Mouse (Mus musculus): ENCODE results near the gene Zfp683.
A peak's percentile ranks its signal among the peaks of the same experiment; 100 is the strongest.

Zfp683 gene

GRCm38 (mm10) chr4:134053538-134053937 is at the start of gene Zfp683:
Gene Zfp683, plus strand, starts transcription at chr4:134053838.
- no peak for DNase-seq (ENCODE audit: low spot score)

DNA sequence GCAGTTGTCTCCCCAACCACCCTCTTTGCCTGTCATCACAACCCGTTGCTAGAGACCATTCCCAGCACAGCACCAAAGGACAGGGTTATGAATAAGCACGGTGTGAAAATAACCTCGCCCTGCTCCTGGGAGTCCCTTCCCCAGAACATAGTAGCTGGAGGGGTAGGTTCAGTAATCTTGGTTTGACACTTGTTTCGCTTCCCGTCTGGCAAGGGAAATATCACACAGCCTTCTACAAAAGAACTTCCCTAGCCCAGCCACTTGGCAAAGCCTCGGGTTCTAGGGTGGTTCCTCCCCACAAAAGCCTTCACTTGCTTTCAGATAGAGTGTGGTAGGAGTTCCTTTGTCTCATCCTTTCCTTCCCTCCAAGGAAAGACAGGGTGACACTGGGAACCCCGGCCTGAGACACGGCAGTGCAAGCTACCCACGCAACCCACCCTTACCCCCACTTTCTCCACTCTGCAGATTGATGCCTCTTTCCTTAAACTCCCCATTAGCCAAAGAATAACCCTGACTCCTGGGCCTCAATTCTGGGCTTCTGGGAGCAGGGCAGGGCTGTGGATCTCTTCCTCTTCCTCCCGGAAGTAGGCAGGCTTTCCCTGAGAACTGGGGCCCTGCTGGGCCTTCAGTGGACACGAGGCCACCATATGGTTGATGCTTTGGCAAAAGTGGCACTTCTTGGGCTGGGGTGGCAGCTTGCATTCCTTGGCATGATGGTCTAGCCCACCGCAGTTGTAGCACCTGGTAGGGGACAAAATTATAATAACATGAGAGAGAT is 47.9 kb upstream of the Zfp683 start:
- no peak for DNase-seq (ENCODE audit: low spot score)

DNA sequence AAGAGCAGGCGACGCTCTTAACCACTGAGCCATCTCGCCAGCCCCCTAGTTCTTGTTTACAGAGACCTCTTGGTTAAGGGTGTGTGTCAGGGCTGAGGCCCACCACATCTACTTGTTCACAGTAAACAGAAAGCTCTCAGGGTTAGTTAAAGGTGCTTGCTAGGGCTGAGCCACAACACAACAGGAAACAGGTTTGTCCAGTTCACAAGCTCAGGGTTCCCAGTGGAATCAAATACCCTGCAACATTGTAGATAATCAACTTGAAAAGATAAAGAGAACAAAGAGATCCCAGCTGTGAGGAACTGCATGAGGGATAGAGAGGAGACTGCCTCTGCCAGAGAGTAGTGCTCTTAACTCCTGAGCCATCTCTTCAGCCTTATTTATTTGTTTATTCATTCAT is 46.8 kb upstream of the Zfp683 start:
- DNase-seq (ENCODE audit: low spot score) = no peak

DNA sequence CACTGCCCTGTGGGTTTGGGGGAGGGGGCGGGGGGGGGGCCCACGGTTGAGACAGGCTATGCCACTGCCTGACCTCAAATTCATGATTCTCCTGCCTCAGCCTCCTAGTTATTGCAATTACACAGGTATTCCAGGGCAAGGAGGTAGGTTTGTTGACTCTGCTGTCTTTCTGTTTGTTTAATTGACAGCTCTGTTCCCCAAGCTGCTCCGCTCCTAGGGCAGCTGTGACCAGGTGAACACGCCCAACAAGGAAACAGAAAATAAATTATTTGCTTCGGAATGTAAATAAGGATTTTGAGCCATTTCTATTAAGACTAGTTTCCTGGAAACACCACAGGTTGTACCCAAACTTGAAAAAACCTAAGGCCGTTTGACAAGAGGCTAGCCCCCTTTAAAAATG is 43.9 kb upstream of the Zfp683 start:
- no peak for DNase-seq (ENCODE audit: low spot score)

GRCm38 (mm10) chr4:134011450-134012414 is 41.9 kb upstream of the Zfp683 start:
- no peak for DNase-seq (ENCODE audit: low spot score)

GRCm38 (mm10) chr4:134012858-134013528 is 40.6 kb upstream of the Zfp683 start:
- DNase-seq (ENCODE audit: low spot score) = peak; percentile 78

GRCm38 (mm10) chr4:134016208-134016607 is 37.4 kb upstream of the Zfp683 start:
- no peak for DNase-seq (ENCODE audit: low spot score)

GRCm38 (mm10) chr4:134016767-134017166 is 36.9 kb upstream of the Zfp683 start:
- peak; percentile 36 for DNase-seq (ENCODE audit: low spot score)

DNA sequence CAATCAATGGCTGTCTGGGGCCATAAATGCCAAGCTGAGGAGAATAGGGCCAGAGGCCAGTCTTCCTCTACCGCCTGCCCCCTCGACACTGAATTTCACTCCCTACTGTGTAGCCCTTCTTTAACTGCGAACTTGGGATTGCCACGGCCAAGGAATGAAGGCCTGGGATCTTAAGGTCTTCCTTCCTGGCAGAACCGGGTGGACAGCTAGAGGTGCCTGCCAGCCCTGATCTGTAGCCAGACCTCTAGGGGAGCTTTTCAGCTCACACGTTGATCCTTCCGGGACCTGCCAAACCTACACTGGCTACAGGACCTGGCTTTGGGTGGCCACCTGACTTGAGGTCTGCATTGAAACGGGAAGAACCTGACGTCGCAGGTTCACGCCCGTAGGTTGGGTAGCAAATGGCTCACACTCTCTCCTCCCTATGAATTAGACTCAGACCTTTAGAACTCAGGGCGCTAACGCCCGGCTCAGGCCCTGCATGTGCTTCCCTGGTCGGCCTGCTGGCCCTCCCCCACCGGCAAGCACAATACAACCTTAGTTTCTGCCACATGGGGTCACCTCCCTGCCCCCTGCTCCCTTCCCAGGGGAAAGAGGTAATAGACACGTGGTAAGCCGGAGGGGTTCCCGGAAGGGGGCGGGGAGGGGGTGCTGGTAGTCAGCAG is 36.3 kb upstream of the Zfp683 start:
- DNase-seq (ENCODE audit: low spot score) = peak; percentile 72

- DNase-seq (ENCODE audit: low spot score) = peak; percentile 68
These were observed 35.4 kb upstream of the Zfp683 start for GRCm38 (mm10) chr4:134018038-134018778.

DNA sequence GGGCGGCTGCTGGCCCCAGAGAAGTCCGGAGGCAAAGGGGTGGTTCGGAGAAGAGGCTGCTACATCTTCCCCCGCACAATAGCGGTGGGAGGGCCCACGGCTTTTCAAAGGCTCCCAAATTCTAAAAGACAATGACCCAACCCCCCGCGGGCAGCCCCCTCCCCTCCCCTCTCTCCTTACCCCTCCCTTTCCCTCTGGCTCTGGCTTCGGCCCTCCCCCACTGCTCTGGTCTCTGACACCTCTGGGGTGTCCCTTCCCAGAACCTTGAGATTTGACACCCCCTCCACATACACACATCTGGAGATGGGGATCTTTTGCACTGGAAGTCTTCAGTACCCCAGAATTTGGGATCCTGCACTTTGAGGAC is 34.9 kb upstream of the Zfp683 start, which contains the start of gene Lin28a:
Gene Lin28a, minus strand, starts transcription at position 63 of the 367 bp plus-strand sequence.
- peak; percentile 80 for DNase-seq (ENCODE audit: low spot score)

GRCm38 (mm10) chr4:134019210-134019609 is 34.4 kb upstream of the Zfp683 start:
- DNase-seq (ENCODE audit: low spot score) = peak; percentile 72

- DNase-seq (ENCODE audit: low spot score) = peak; percentile 95
These were observed 33.8 kb upstream of the Zfp683 start for GRCm38 (mm10) chr4:134019641-134020351.

- DNase-seq (ENCODE audit: low spot score) = peak; percentile 50
These were observed 33.0 kb upstream of the Zfp683 start for GRCm38 (mm10) chr4:134020621-134021020.

GRCm38 (mm10) chr4:134025802-134026201 is 27.8 kb upstream of the Zfp683 start:
- no peak for DNase-seq (ENCODE audit: low spot score)

DNA sequence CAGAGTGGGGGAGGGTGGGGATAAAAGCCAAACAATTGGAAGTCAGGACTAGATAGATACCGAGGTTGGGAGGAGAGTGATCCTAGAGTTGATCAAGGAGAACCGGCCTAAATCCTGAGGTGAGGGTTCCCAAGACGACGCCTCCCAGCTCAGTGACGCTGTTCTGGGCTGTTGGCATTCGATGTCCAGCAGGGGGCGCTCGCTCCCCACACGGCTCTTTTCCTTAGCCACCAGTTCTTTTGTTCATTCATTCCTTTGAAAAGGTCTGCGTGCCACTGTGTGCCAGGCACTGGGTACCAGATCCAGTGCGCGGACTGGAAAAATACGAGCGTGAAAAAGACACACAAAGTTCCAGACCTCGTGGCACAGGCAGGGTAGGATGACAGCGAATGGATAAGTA is 17.7 kb upstream of the Zfp683 start:
- DNase-seq (ENCODE audit: low spot score) = peak; percentile 85

DNA sequence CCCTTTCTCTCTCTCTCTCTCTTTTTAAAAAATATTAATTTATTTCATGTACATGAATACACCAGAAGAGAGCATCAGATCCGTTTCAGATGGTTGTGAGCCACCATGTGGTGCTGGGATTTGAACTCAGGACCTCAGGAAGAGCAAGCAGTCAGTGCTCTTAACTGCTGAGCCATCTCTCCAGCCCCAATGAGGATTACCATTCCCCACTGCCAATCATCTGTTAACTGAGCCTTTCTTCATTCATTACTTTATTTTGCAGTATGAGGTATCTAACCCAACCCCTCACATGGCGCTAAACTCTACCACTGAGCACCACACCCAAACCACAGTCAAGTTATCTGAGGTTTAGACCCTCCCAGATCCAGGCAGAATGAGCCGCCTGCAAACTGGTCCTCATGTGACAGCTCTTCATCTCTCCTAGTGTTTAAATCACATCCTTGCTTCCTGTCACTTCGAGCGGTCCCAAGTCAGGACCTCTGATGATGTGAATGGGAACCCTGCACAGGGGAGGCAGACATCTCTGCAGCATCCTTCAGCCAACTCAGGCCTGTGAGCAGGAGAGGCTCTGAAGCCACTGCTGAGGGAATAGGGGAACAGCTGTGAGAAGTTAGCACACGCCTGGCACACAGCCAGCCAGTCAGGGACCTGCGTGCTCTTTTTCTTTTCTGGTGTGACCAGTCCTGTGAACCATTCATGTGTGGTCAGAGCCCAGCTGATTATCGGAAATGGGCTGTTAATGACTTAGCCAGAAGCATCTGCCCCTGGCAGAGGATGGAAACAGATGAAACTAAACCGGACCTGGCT is 12.1 kb upstream of the Zfp683 start:
- peak; percentile 96 for DNase-seq (ENCODE audit: low spot score)

DNA sequence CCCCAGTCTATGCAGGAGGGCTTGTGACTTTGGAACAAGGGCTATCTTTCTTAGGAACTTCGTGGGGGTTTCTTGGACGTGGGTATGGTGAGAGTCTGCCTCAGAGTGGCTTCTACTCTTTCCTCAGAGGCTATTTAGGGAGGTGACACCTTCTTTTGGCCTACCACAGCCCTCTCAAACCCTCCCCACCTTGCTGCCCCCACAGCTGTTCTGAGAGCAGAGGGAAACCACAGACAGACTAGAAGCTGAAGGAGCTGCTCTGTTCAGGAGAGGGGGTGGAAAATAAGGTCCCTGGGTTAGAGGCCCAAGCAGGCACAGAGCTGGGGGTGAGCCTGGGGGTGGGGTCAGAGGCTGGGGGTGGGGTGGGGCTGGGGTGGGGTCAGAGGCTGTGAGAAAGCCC is 10.6 kb upstream of the Zfp683 start:
- DNase-seq (ENCODE audit: low spot score) = no peak

DNA sequence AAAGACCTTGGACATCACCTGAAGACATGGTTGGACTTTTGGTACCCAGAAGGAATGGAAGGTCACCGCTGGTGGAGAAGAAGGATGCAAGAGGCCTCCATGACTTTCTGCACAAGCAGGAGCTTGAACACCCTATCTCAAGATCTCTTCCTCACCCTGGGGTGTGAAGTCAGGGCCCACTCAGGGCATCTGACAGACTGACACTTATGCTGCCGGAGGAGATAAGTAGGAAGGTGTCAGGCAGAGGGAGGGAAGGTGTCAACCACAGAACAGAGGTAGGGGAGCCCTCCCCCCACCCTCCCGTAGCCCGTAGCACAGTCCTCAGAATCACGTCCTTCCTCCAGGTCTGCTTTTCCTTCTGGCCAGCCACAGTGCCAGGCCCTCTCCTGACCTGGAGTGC is 6.0 kb upstream of the Zfp683 start:
- DNase-seq (ENCODE audit: low spot score) = no peak

GRCm38 (mm10) chr4:134051912-134052311 is 1.7 kb upstream of the Zfp683 start:
- no peak for DNase-seq (ENCODE audit: low spot score)

Data from MN1 (cell line).